In the genomic region with DNA sequence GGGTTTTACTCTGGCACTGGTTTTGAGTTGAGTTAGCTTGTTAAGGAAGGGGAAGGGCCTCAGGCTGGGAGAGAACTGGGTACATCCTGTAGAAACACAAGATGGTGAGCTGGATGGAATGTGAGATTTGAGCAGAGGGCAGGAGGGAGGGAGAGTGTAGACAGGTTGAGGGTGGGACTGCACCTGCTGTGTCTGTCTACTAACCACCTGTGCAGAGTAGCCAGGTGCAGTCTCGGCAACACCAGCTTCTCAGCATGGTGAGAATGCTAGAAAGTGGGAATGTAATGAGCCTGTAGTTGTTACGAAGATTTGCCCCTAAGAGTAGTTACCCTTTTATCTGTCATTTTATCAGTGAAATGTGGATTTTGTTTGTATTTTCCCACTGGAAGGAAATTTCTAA, we compare ENCODE assay signal across 26 mouse cellular contexts.
"Had no signal": no experiment of that assay in that cellular context is flagged by ENCODE, and none has a peak within 500 bp of the region (broad histone marks: within the 10 kb centered on the region; RNA-seq: fewer than 3 reads in every experiment).

No protein-coding gene starts in this region.

- H3K9ac ChIP-seq: heart, embryonic 12.5 days; hindbrain, embryonic 12.5 days; hindbrain, embryonic 14.5 days; intestine, embryonic 15.5 days; limb, embryonic 12.5 days had no signal

- H3K27ac ChIP-seq: gastrocnemius, adult 2 months; heart, embryonic 10.5 days; hindbrain, embryonic 10.5 days; hindbrain, embryonic 12.5 days; hindbrain, embryonic 14.5 days; intestine, embryonic 15.5 days; layer of hippocampus, adult 2 months; left cerebral cortex, adult 2 months; limb, embryonic 10.5 days; limb, embryonic 12.5 days had no signal

- ATAC-seq: hindbrain, embryonic 16.5 days; inflammation-experienced regulatory T-cells, adult 6 months; intestine, embryonic 15.5 days; intestine, postnatal 0 days had no signal

- H3K27me3 ChIP-seq: heart, embryonic 12.5 days; hindbrain, embryonic 12.5 days; intestine, embryonic 15.5 days; limb, embryonic 12.5 days had no signal

- H3K9me3 ChIP-seq: heart, embryonic 10.5 days; heart, embryonic 12.5 days; hindbrain, embryonic 10.5 days; hindbrain, embryonic 12.5 days; intestine, embryonic 15.5 days; limb, embryonic 10.5 days; limb, embryonic 12.5 days had no signal

- H3K4me3 ChIP-seq: gastrocnemius, adult 2 months; heart, embryonic 10.5 days; heart, embryonic 12.5 days; hindbrain, embryonic 10.5 days; hindbrain, embryonic 12.5 days; intestine, embryonic 15.5 days; layer of hippocampus, adult 2 months; left cerebral cortex, adult 2 months; limb, embryonic 10.5 days; limb, embryonic 12.5 days had no signal

- DNase-seq: gastrocnemius, adult 2 months; gastrocnemius, postnatal 10 days; gastrocnemius, postnatal 25 days; heart, adult 18-20 months; heart, postnatal 10 days; heart, postnatal 4 days; kidney, adult 18-20 months; kidney, adult 8-10 months; kidney, postnatal 10 days; kidney, postnatal 25 days; kidney, postnatal 4 days; liver had no signal

- H3K4me1 ChIP-seq: hindbrain, embryonic 10.5 days; hindbrain, embryonic 12.5 days; intestine, embryonic 15.5 days; limb, embryonic 10.5 days; limb, embryonic 12.5 days had no signal

- H3K4me2 ChIP-seq: heart, embryonic 12.5 days; hindbrain, embryonic 12.5 days; hindbrain, embryonic 14.5 days; intestine, embryonic 15.5 days; limb, embryonic 12.5 days; liver, embryonic 11.5 days had no signal
